Mouse (Mus musculus): ENCODE data around the gene Iqub.

GRCm38 (mm10) chr6:24416056-24416455 is 98.8 kb downstream of the Iqub start:
- no peak for TF ChIP-seq POLR2A (IDR thresholded peaks at IDR 0.05; ENCODE audit: control insufficient read depth, low read depth, low read length)
- no peak for TF ChIP-seq CTCF (IDR thresholded peaks at IDR 0.05; ENCODE audit: control insufficient read depth, insufficient read depth, insufficient replicate concordance, low read depth, low read length)

Measured in testis, adult 2 months (tissue).